Mouse (Mus musculus) midbrain, embryonic 13.5 days (tissue): Measurements from ENCODE around the gene Prrg1. TPM values are rescaled to one million over a fixed set of nuclear protein-coding genes. Genes with fewer than 3 reads are reported as not detected.

ENCODE experiments used
- ATAC-seq: fragments of 200-750 bp; cut with Nextera tagmentation; 2 replicates; pipeline ENCODE4 v1.8.0; 2017; ENCODE audit warnings: mild to moderate bottlenecking, moderate TSS enrichment, moderate library complexity
- H3K27ac ChIP-seq: fragments of 300-500 bp; sonication (generic); 2 replicates; pipeline ENCODE4 v1.5.1; 2015; ENCODE audit warnings: inconsistent platforms, mild to moderate bottlenecking, moderate library complexity
- H3K27me3 ChIP-seq: fragments of 300-500 bp; sonication (generic); 2 replicates; pipeline ENCODE4 v1.6.1; 2015; ENCODE audit warnings: mild to moderate bottlenecking, inconsistent platforms
- H3K36me3 ChIP-seq: fragments of 300-500 bp; sonication (generic); 2 replicates; pipeline ENCODE4 v1.6.1; 2015; ENCODE audit warnings: mild to moderate bottlenecking, inconsistent platforms
- H3K4me1 ChIP-seq: fragments of 300-500 bp; sonication (generic); replicated peaks from 2 replicates; pipeline ENCODE4 v1.6.1; 2015; ENCODE audit warnings: inconsistent platforms
- H3K4me2 ChIP-seq: fragments of 300-500 bp; sonication (generic); replicated peaks from 2 replicates; pipeline ENCODE4 v1.6.1; 2015; ENCODE audit warnings: moderate library complexity, mild to moderate bottlenecking, inconsistent platforms
- H3K4me3 ChIP-seq: fragments of 300-500 bp; sonication (generic); replicated peaks from 2 replicates; pipeline ENCODE4 v1.5.1; 2015; ENCODE audit warnings: mild to moderate bottlenecking, inconsistent platforms
- H3K9ac ChIP-seq: fragments of 300-500 bp; sonication (generic); replicated peaks from 2 replicates; pipeline ENCODE4 v1.6.1; 2015; ENCODE audit warnings: mild to moderate bottlenecking, inconsistent platforms
- H3K9me3 ChIP-seq: fragments of 300-500 bp; sonication (generic); 2 replicates; pipeline ENCODE4 v1.6.1; 2016; ENCODE audit warnings: mild to moderate bottlenecking, inconsistent platforms
- WGBS: fragments of 180-500 bp; shearing (Covaris S2); methylation state at CpG from one replicate; pipeline ENCODE4 v1.1.7; 2015; 5-methylcytosine and 5-hydroxymethylcytosine counted together
- polyA plus RNA-seq: library from polyadenylated mRNA; unstranded; fragments of >200 nt; fragmentation: Nextera tagmentation; extraction: Ambion mirVana; gene quantifications from 2 replicates; pipeline ENCODE4 v1.2.1, GENCODE M21; 2015

Gene Prrg1
- polyA plus RNA-seq: 4.9 TPM in 2 replicates

- H3K9ac ChIP-seq: peak within 1 kb of the TSS; percentile 59; the same call in 1 of the 2 replicates
- no peaks in the 10 kb centered on the region for H3K36me3 ChIP-seq
- H3K4me3 ChIP-seq: peak within 1 kb of the TSS; percentile 52
- peak within 1 kb of the TSS; percentile 56 for H3K4me2 ChIP-seq
- no peaks in the 10 kb centered on the region for H3K4me1 ChIP-seq
- WGBS: 24% methylated on average over 36 of the region's 36 CpGs
- no peaks in the 10 kb centered on the region for H3K27me3 ChIP-seq
- H3K27ac ChIP-seq: peak within 1 kb of the TSS; percentile 73
- ATAC-seq: peak; percentile 98
- H3K9me3 ChIP-seq: no peaks in the 10 kb centered on the region
Measured at GRCm38 (mm10) chrX:78583202-78584004, at the start of gene Prrg1. Gene Prrg1 (minus strand): TSS chrX:78583896.

- Histone ChIP-seq H3K4me3 (no peak overlapping the region), H3K4me2 (no peak overlapping the region), H3K27ac (no peak overlapping the region), H3K36me3 (no peaks in the 10 kb centered on the region), H3K27me3 (no peaks in the 10 kb centered on the region), H3K4me1 (no peaks in the 10 kb centered on the region), H3K9ac (no peak overlapping the region), H3K9me3 (no peaks in the 10 kb centered on the region)
- 65% methylated on average over 2 of the region's 2 CpGs for WGBS
- no peak for ATAC-seq
Measured at GRCm38 (mm10) chrX:78605814-78606213, 22.1 kb upstream of the Prrg1 start.

- 68% methylated on average over 2 of the region's 2 CpGs for WGBS
- Histone ChIP-seq H3K4me2 (no peak overlapping the region), H3K27me3 (no peaks in the 10 kb centered on the region), H3K4me3 (no peak overlapping the region), H3K9me3 (no peaks in the 10 kb centered on the region), H3K36me3 (no peaks in the 10 kb centered on the region), H3K27ac (no peak overlapping the region), H3K4me1 (no peaks in the 10 kb centered on the region), H3K9ac (no peak overlapping the region)
- no peak for ATAC-seq
Measured at GRCm38 (mm10) chrX:78593138-78593537, 9.4 kb upstream of the Prrg1 start.

GRCm38 (mm10) chrX:78582854-78583201, 868 bp downstream of the Prrg1 start:
- peak overlapping the region; percentile 52 for H3K4me3 ChIP-seq
- H3K4me1 ChIP-seq: no peaks in the 10 kb centered on the region
- H3K27me3 ChIP-seq: no peaks in the 10 kb centered on the region
- no peaks in the 10 kb centered on the region for H3K36me3 ChIP-seq
- 20% methylated on average over 1 of the region's 21 CpGs for WGBS
- 0 out of 2 replicates have a peak overlapping the region, but pooled peaks have one; percentile 59 for H3K9ac ChIP-seq
- no peak; the same call in 1 of the 2 replicates for ATAC-seq
- no peaks in the 10 kb centered on the region for H3K9me3 ChIP-seq
- H3K4me2 ChIP-seq: peak overlapping the region; percentile 56
- peak overlapping the region; percentile 73; the same call in 1 of the 2 replicates for H3K27ac ChIP-seq

- WGBS: 76% methylated on average over 2 of the region's 2 CpGs
- no peak overlapping the region for H3K4me2 ChIP-seq
- H3K9ac ChIP-seq: no peak overlapping the region
- H3K4me1 ChIP-seq: no peaks in the 10 kb centered on the region
- no peaks in the 10 kb centered on the region for H3K9me3 ChIP-seq
- ATAC-seq: no peak
- H3K27ac ChIP-seq: no peak overlapping the region
- H3K36me3 ChIP-seq: no peaks in the 10 kb centered on the region
- H3K4me3 ChIP-seq: no peak overlapping the region
- no peaks in the 10 kb centered on the region for H3K27me3 ChIP-seq
Measured at GRCm38 (mm10) chrX:78563451-78563850, 20.2 kb downstream of the Prrg1 start.

GRCm38 (mm10) chrX:78553399-78553798, 30.3 kb downstream of the Prrg1 start:
- no peak overlapping the region for H3K9ac ChIP-seq
- H3K27ac ChIP-seq: no peak overlapping the region
- H3K4me3 ChIP-seq: no peak overlapping the region
- WGBS: 84% methylated on average over 2 of the region's 2 CpGs
- no peak for ATAC-seq
- H3K9me3 ChIP-seq: no peaks in the 10 kb centered on the region
- no peaks in the 10 kb centered on the region for H3K36me3 ChIP-seq
- H3K4me2 ChIP-seq: no peak overlapping the region
- H3K27me3 ChIP-seq: no peaks in the 10 kb centered on the region
- no peaks in the 10 kb centered on the region for H3K4me1 ChIP-seq

- no peaks in the 10 kb centered on the region for H3K27me3 ChIP-seq
- no peaks in the 10 kb centered on the region for H3K4me1 ChIP-seq
- H3K27ac ChIP-seq: no peak overlapping the region
- H3K4me3 ChIP-seq: no peak overlapping the region
- no peak overlapping the region for H3K4me2 ChIP-seq
- no peak overlapping the region for H3K9ac ChIP-seq
- no peaks in the 10 kb centered on the region for H3K9me3 ChIP-seq
- 62% methylated on average over 1 of the region's 1 CpGs for WGBS
- no peaks in the 10 kb centered on the region for H3K36me3 ChIP-seq
- no peak for ATAC-seq
Measured at GRCm38 (mm10) chrX:78552704-78553103, 31.0 kb downstream of the Prrg1 start.

- 53% methylated on average over 1 of the region's 1 CpGs for WGBS
- Histone ChIP-seq H3K4me1 (no peaks in the 10 kb centered on the region), H3K4me3 (no peak overlapping the region), H3K9me3 (no peaks in the 10 kb centered on the region), H3K9ac (no peak overlapping the region), H3K4me2 (no peak overlapping the region), H3K27me3 (no peaks in the 10 kb centered on the region), H3K27ac (no peak overlapping the region), H3K36me3 (no peaks in the 10 kb centered on the region)
- ATAC-seq: no peak
Measured at GRCm38 (mm10) chrX:78547696-78548095, 36.0 kb downstream of the Prrg1 start.

- Histone ChIP-seq H3K4me2 (no peak overlapping the region), H3K27me3 (no peaks in the 10 kb centered on the region), H3K4me3 (no peak overlapping the region), H3K9ac (no peak overlapping the region), H3K9me3 (no peaks in the 10 kb centered on the region), H3K36me3 (no peaks in the 10 kb centered on the region), H3K27ac (no peak overlapping the region), H3K4me1 (no peaks in the 10 kb centered on the region)
- no peak for ATAC-seq
Measured at GRCm38 (mm10) chrX:78539734-78540133, 44.0 kb downstream of the Prrg1 start.

- Histone ChIP-seq H3K27me3 (no peaks in the 10 kb centered on the region), H3K4me2 (no peak overlapping the region), H3K36me3 (no peaks in the 10 kb centered on the region), H3K4me1 (no peaks in the 10 kb centered on the region), H3K27ac (no peak overlapping the region), H3K4me3 (no peak overlapping the region), H3K9ac (no peak overlapping the region), H3K9me3 (no peaks in the 10 kb centered on the region)
- ATAC-seq: no peak
- 69% methylated on average over 2 of the region's 2 CpGs for WGBS
Measured at GRCm38 (mm10) chrX:78538632-78539316, 44.9 kb downstream of the Prrg1 start.

GRCm38 (mm10) chrX:78518301-78518700, 65.4 kb downstream of the Prrg1 start:
- Histone ChIP-seq H3K27ac (no peak overlapping the region), H3K4me1 (no peaks in the 10 kb centered on the region), H3K9me3 (no peaks in the 10 kb centered on the region), H3K36me3 (no peaks in the 10 kb centered on the region), H3K4me3 (no peak overlapping the region), H3K27me3 (no peaks in the 10 kb centered on the region), H3K9ac (no peak overlapping the region), H3K4me2 (no peak overlapping the region)
- ATAC-seq: no peak
- WGBS: 95% methylated on average over 2 of the region's 2 CpGs

- 86% methylated on average over 2 of the region's 2 CpGs for WGBS
- H3K27ac ChIP-seq: no peak overlapping the region
Measured at GRCm38 (mm10) chrX:78482987-78483386, 100.7 kb downstream of the Prrg1 start.

More at GRCm38 (mm10) chrX:78482987-78483386, 100.7 kb downstream of the Prrg1 start:
- H3K9ac ChIP-seq: no peak overlapping the region
- H3K4me2 ChIP-seq: no peak overlapping the region
- no peak overlapping the region for H3K4me3 ChIP-seq
- no peak for ATAC-seq
- no peaks in the 10 kb centered on the region for H3K9me3 ChIP-seq
- no peaks in the 10 kb centered on the region for H3K36me3 ChIP-seq
- no peaks in the 10 kb centered on the region for H3K27me3 ChIP-seq
- H3K4me1 ChIP-seq: no peaks in the 10 kb centered on the region
